Mouse (Mus musculus): Measurements from ENCODE around the gene Mill2. TPM values are rescaled to one million over a fixed set of nuclear protein-coding genes. Genes with fewer than 3 reads are reported as not detected.

Gene Mill2
- polyA plus RNA-seq, 1 experiment from 2014 or later: 1.1 TPM

- no peak overlapping the region for H3K9ac ChIP-seq (ENCODE audit: low read length)
- no peak overlapping the region for H3K4me2 ChIP-seq (ENCODE audit: low read length)
- 57% methylated on average over 13 of the region's 13 CpGs for WGBS
- DNase-seq (ENCODE audit: low spot score) (no peak), ATAC-seq (replicated peaks; ENCODE audit: low FRiP score, low TSS enrichment, low read depth) (peak; percentile 21)
- H3K9me3 ChIP-seq (ENCODE audit: control insufficient read depth, low read length): no peaks in the 10 kb centered on the region
- no peaks in the 10 kb centered on the region for H3K36me3 ChIP-seq (ENCODE audit: control insufficient read depth, insufficient read depth, low read length)
- H3K27ac ChIP-seq (ENCODE audit: low read depth): no peak overlapping the region; the same call in 1 of the 2 replicates
- no peaks in the 10 kb centered on the region for H3K27me3 ChIP-seq (replicated peaks; ENCODE audit: control insufficient read depth, insufficient read depth, low read length)
- no peak overlapping the region for H3K4me3 ChIP-seq (ENCODE audit: low read depth, low read length)
- 0 out of 2 replicates have a peak, but pooled peaks cover 3% of the 10 kb centered on the region for H3K4me1 ChIP-seq (replicated peaks; ENCODE audit: control insufficient read depth, insufficient read depth, low read length)
These were observed 45.1 kb downstream of the Mill2 start for GRCm38 (mm10) chr7:18884745-18885422.

- Histone ChIP-seq H3K27ac (ENCODE audit: low read depth) (no peak overlapping the region), H3K4me2 (ENCODE audit: low read length) (no peak overlapping the region), H3K4me1 (replicated peaks; ENCODE audit: control insufficient read depth, insufficient read depth, low read length) (0 out of 2 replicates have a peak, but pooled peaks cover 3% of the 10 kb centered on the region), H3K27me3 (replicated peaks; ENCODE audit: control insufficient read depth, insufficient read depth, low read length) (no peaks in the 10 kb centered on the region), H3K36me3 (ENCODE audit: control insufficient read depth, insufficient read depth, low read length) (no peaks in the 10 kb centered on the region), H3K9ac (ENCODE audit: low read length) (no peak overlapping the region), H3K9me3 (ENCODE audit: control insufficient read depth, low read length) (no peaks in the 10 kb centered on the region), H3K4me3 (ENCODE audit: low read depth, low read length) (no peak overlapping the region)
- ATAC-seq (replicated peaks; ENCODE audit: low FRiP score, low TSS enrichment, low read depth) (no peak), DNase-seq (ENCODE audit: low spot score) (no peak)
- WGBS: 100% methylated on average over 1 of the region's 1 CpGs
These were observed 47.2 kb downstream of the Mill2 start for GRCm38 (mm10) chr7:18886963-18887362.

- DNase-seq (ENCODE audit: low spot score): no peak
- no peak overlapping the region for H3K4me2 ChIP-seq (ENCODE audit: low read length)
These were observed 51.1 kb downstream of the Mill2 start for GRCm38 (mm10) chr7:18890848-18891247.

GRCm38 (mm10) chr7:18891872-18892599 is 52.3 kb downstream of the Mill2 start:
- H3K27me3 ChIP-seq (replicated peaks; ENCODE audit: control insufficient read depth, insufficient read depth, low read length): peaks cover 7% of the 10 kb centered on the region
- DNase-seq (ENCODE audit: low spot score) (peak; percentile 92), ATAC-seq (replicated peaks; ENCODE audit: low FRiP score, low TSS enrichment, low read depth) (peak; percentile 60)
- H3K36me3 ChIP-seq (ENCODE audit: control insufficient read depth, insufficient read depth, low read length): no peaks in the 10 kb centered on the region
- peaks cover 15% of the 10 kb centered on the region for H3K4me1 ChIP-seq (replicated peaks; ENCODE audit: control insufficient read depth, insufficient read depth, low read length)
- 21% methylated on average over 33 of the region's 33 CpGs for WGBS
- no peak overlapping the region for H3K9ac ChIP-seq (ENCODE audit: low read length)
- H3K4me2 ChIP-seq (ENCODE audit: low read length): peak overlapping the region; percentile 86
- H3K4me3 ChIP-seq (ENCODE audit: low read depth, low read length): peak overlapping the region; percentile 29
- no peak overlapping the region for H3K27ac ChIP-seq (ENCODE audit: low read depth)
- no peaks in the 10 kb centered on the region for H3K9me3 ChIP-seq (ENCODE audit: control insufficient read depth, low read length)

More at GRCm38 (mm10) chr7:18890848-18891247, 51.1 kb downstream of the Mill2 start:
- Histone ChIP-seq H3K27me3 (replicated peaks; ENCODE audit: control insufficient read depth, insufficient read depth, low read length) (peaks cover 7% of the 10 kb centered on the region), H3K9me3 (ENCODE audit: control insufficient read depth, low read length) (no peaks in the 10 kb centered on the region), H3K9ac (ENCODE audit: low read length) (no peak overlapping the region), H3K4me3 (ENCODE audit: low read depth, low read length) (no peak overlapping the region), H3K36me3 (ENCODE audit: control insufficient read depth, insufficient read depth, low read length) (no peaks in the 10 kb centered on the region), H3K4me1 (replicated peaks; ENCODE audit: control insufficient read depth, insufficient read depth, low read length) (peaks cover 15% of the 10 kb centered on the region), H3K27ac (ENCODE audit: low read depth) (no peak overlapping the region)
- 91% methylated on average over 8 of the region's 8 CpGs for WGBS
- no peak for ATAC-seq (replicated peaks; ENCODE audit: low FRiP score, low TSS enrichment, low read depth)

GRCm38 (mm10) chr7:18893009-18893408 is 53.2 kb downstream of the Mill2 start:
- Histone ChIP-seq H3K4me3 (ENCODE audit: low read depth, low read length) (peak overlapping the region; percentile 35; the same call in 1 of the 2 replicates), H3K27ac (ENCODE audit: low read depth) (no peak overlapping the region), H3K36me3 (ENCODE audit: control insufficient read depth, insufficient read depth, low read length) (no peaks in the 10 kb centered on the region), H3K9ac (ENCODE audit: low read length) (no peak overlapping the region), H3K27me3 (replicated peaks; ENCODE audit: control insufficient read depth, insufficient read depth, low read length) (peaks cover 7% of the 10 kb centered on the region), H3K4me2 (ENCODE audit: low read length) (peak overlapping the region; percentile 86), H3K9me3 (ENCODE audit: control insufficient read depth, low read length) (no peaks in the 10 kb centered on the region), H3K4me1 (replicated peaks; ENCODE audit: control insufficient read depth, insufficient read depth, low read length) (peaks cover 15% of the 10 kb centered on the region)
- peak; percentile 25; the same call in 1 of the 2 replicates for ATAC-seq (replicated peaks; ENCODE audit: low FRiP score, low TSS enrichment, low read depth)
- DNase-seq (ENCODE audit: low spot score): no peak
- WGBS: 31% methylated on average over 27 of the region's 27 CpGs

- H3K27ac ChIP-seq (ENCODE audit: low read depth): no peak overlapping the region
- peaks cover 15% of the 10 kb centered on the region for H3K4me1 ChIP-seq (replicated peaks; ENCODE audit: control insufficient read depth, insufficient read depth, low read length)
- peak; percentile 71 for DNase-seq (ENCODE audit: low spot score)
- H3K4me3 ChIP-seq (ENCODE audit: low read depth, low read length): peak overlapping the region; percentile 35
- H3K27me3 ChIP-seq (replicated peaks; ENCODE audit: control insufficient read depth, insufficient read depth, low read length): peaks cover 7% of the 10 kb centered on the region
- WGBS: 2% methylated on average over 41 of the region's 41 CpGs
- H3K4me2 ChIP-seq (ENCODE audit: low read length): peak overlapping the region; percentile 86
- ATAC-seq (replicated peaks; ENCODE audit: low FRiP score, low TSS enrichment, low read depth): peak; percentile 59
- 0 out of 2 replicates have a peak, but pooled peaks cover 4% of the 10 kb centered on the region for H3K36me3 ChIP-seq (ENCODE audit: control insufficient read depth, insufficient read depth, low read length)
- H3K9ac ChIP-seq (ENCODE audit: low read length): peak overlapping the region; percentile 48
- no peaks in the 10 kb centered on the region for H3K9me3 ChIP-seq (ENCODE audit: control insufficient read depth, low read length)
These were observed 54.1 kb downstream of the Mill2 start for GRCm38 (mm10) chr7:18893651-18894430.

- no peak overlapping the region for H3K4me2 ChIP-seq (ENCODE audit: low read length)
- peaks cover 7% of the 10 kb centered on the region for H3K27me3 ChIP-seq (replicated peaks; ENCODE audit: control insufficient read depth, insufficient read depth, low read length)
- peaks cover 15% of the 10 kb centered on the region for H3K4me1 ChIP-seq (replicated peaks; ENCODE audit: control insufficient read depth, insufficient read depth, low read length)
- H3K27ac ChIP-seq (ENCODE audit: low read depth): no peak overlapping the region
- no peak overlapping the region for H3K9ac ChIP-seq (ENCODE audit: low read length)
- ATAC-seq (replicated peaks; ENCODE audit: low FRiP score, low TSS enrichment, low read depth) (no peak), DNase-seq (ENCODE audit: low spot score) (peak; percentile 59)
- peaks cover 28% of the 10 kb centered on the region for H3K36me3 ChIP-seq (ENCODE audit: control insufficient read depth, insufficient read depth, low read length)
- 48% methylated on average over 5 of the region's 5 CpGs for WGBS
- no peak overlapping the region for H3K4me3 ChIP-seq (ENCODE audit: low read depth, low read length)
- H3K9me3 ChIP-seq (ENCODE audit: control insufficient read depth, low read length): no peaks in the 10 kb centered on the region
These were observed 56.8 kb downstream of the Mill2 start for GRCm38 (mm10) chr7:18896536-18896935.

- no peak for DNase-seq (ENCODE audit: low spot score)
- H3K27me3 ChIP-seq (replicated peaks; ENCODE audit: control insufficient read depth, insufficient read depth, low read length): no peaks in the 10 kb centered on the region
- H3K27ac ChIP-seq (ENCODE audit: low read depth): no peak overlapping the region
- no peak for ATAC-seq (replicated peaks; ENCODE audit: low FRiP score, low TSS enrichment, low read depth)
- no peak overlapping the region for H3K9ac ChIP-seq (ENCODE audit: low read length)
- no peak overlapping the region for H3K4me2 ChIP-seq (ENCODE audit: low read length)
- H3K36me3 ChIP-seq (ENCODE audit: control insufficient read depth, insufficient read depth, low read length): peaks cover 46% of the 10 kb centered on the region
- H3K9me3 ChIP-seq (ENCODE audit: control insufficient read depth, low read length): no peaks in the 10 kb centered on the region
- H3K4me3 ChIP-seq (ENCODE audit: low read depth, low read length): no peak overlapping the region
- no peaks in the 10 kb centered on the region for H3K4me1 ChIP-seq (replicated peaks; ENCODE audit: control insufficient read depth, insufficient read depth, low read length)
- WGBS: 88% methylated on average over 2 of the region's 2 CpGs
These were observed 60.7 kb downstream of the Mill2 start for GRCm38 (mm10) chr7:18900513-18900912.
